Mouse (Mus musculus) neural tube, embryonic 14.5 days (tissue): ENCODE results near the gene Irf5. TPM values are rescaled to one million over a fixed set of nuclear protein-coding genes. Genes with fewer than 3 reads are reported as not detected.
"Not testable (repeated sequence)": the region's sequence is repeated elsewhere in the genome, so short reads cannot be mapped to it uniquely, and the experiment has no call there.

ENCODE experiments used
- ATAC-seq: fragments of 200-750 bp; cut with Nextera tagmentation; 2 replicates; pipeline ENCODE4 v1.8.0; 2017; ENCODE audit warnings: low read depth, mild to moderate bottlenecking, moderate TSS enrichment, moderate library complexity
- H3K27ac ChIP-seq: fragments of 300-500 bp; sonication (generic); 2 replicates; pipeline ENCODE4 v1.5.1; 2014; ENCODE audit warnings: low read depth, mild to moderate bottlenecking, control low read depth, low read length, moderate library complexity, mixed read lengths
- H3K27me3 ChIP-seq: fragments of 300-500 bp; sonication (generic); 2 replicates; pipeline ENCODE4 v1.6.1; 2014; ENCODE audit warnings: low read length; ENCODE audit not compliant: control insufficient read depth, insufficient read depth
- H3K36me3 ChIP-seq: fragments of 300-500 bp; sonication (generic); 2 replicates; pipeline ENCODE4 v1.6.1; 2014; ENCODE audit warnings: low read length, mixed read lengths; ENCODE audit not compliant: control insufficient read depth, insufficient read depth
- H3K4me1 ChIP-seq: fragments of 300-500 bp; sonication (generic); 2 replicates; pipeline ENCODE4 v1.6.1; 2014; ENCODE audit warnings: low read length; ENCODE audit not compliant: control insufficient read depth, insufficient read depth
- H3K4me2 ChIP-seq: fragments of 300-500 bp; sonication (generic); 2 replicates; pipeline ENCODE4 v1.6.1; 2014; ENCODE audit warnings: mild to moderate bottlenecking, low read depth, low read length, control low read depth
- H3K4me3 ChIP-seq: fragments of 300-500 bp; sonication (generic); 2 replicates; pipeline ENCODE4 v1.5.1; 2014; ENCODE audit warnings: low read depth, low read length, control low read depth, mixed read lengths
- H3K9ac ChIP-seq: fragments of 300-500 bp; sonication (generic); replicated peaks from 2 replicates; pipeline ENCODE4 v1.6.1; 2014; ENCODE audit warnings: low read depth, mild to moderate bottlenecking, control low read depth, low read length, mixed read lengths
- H3K9me3 ChIP-seq: fragments of 300-500 bp; sonication (generic); 2 replicates; pipeline ENCODE4 v1.6.1; 2016; ENCODE audit warnings: low read length; ENCODE audit not compliant: control insufficient read depth
- WGBS: fragments of 180-500 bp; shearing (Covaris S2); extraction: QIAGEN DNeasy Blood & Tissue Kit; methylation state at CpG from one replicate; pipeline ENCODE4 v1.1.7; 2014; 5-methylcytosine and 5-hydroxymethylcytosine counted together
- polyA plus RNA-seq: library from polyadenylated mRNA; unstranded; fragments of >200 nt; fragmentation: Nextera tagmentation; extraction: Ambion mirVana; gene quantifications from 2 replicates; pipeline ENCODE4 v1.2.1, GENCODE M21; 2014

Gene Irf5
- polyA plus RNA-seq, 1 experiment from 2014 or later = 0.95 TPM

DNA sequence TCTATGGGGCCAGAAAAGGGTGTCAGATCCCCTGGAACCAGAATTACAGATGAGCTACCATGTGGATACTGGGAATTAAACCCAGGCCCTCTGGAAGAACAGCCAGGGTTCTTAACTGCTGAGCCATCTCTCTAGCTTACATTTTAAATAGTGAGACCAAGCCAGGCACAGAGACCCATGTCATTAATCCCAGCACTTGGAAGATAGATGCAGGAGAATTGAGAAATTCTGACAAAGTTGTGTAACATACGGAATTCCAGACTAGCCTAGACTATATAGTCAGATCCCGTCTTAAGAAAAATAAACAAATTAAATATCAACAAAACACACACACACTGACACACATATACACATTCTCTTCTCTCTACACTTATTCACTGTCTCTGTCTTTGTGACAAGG, 26.1 kb downstream of the Irf5 start:
- H3K27me3 ChIP-seq = no peaks in the 10 kb centered on the region
- 95% methylated on average over 2 of the region's 2 CpGs for WGBS
- no peak overlapping the region for H3K27ac ChIP-seq
- H3K36me3 ChIP-seq = peaks cover 45% of the 10 kb centered on the region; the same call in 1 of the 2 replicates
- no peaks in the 10 kb centered on the region for H3K4me1 ChIP-seq
- H3K9ac ChIP-seq = no peak overlapping the region
- H3K4me2 ChIP-seq = no peak overlapping the region
- H3K4me3 ChIP-seq = no peak overlapping the region
- no peaks in the 10 kb centered on the region for H3K9me3 ChIP-seq
- ATAC-seq = no peak

DNA sequence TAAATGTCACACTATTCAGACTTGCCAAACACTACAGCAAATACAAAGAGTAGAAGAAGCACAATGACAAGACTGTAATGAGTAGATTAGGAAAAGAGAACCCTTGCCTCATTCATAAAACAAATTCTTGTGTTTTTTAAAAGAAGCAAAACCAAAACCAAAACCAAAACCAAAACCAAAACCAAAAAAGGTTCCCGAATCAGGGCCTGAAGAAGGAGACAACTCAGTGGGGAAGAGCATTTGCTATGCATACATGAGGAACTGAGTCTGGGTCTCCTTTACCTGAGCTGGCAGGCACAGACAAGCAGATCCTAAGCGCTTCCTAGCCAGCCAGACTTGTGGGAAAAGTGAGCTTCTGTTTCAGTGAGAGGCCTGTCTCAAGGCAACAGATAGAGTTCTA, 30.7 kb downstream of the Irf5 start:
- ATAC-seq = no peak
- no peaks in the 10 kb centered on the region for H3K9me3 ChIP-seq
- WGBS = 97% methylated on average over 2 of the region's 2 CpGs
- H3K27ac ChIP-seq = no peak overlapping the region
- no peaks in the 10 kb centered on the region for H3K4me1 ChIP-seq
- no peak overlapping the region for H3K4me3 ChIP-seq
- H3K36me3 ChIP-seq = peaks cover 51% of the 10 kb centered on the region
- no peak overlapping the region for H3K9ac ChIP-seq
- no peaks in the 10 kb centered on the region for H3K27me3 ChIP-seq
- H3K4me2 ChIP-seq = no peak overlapping the region

DNA sequence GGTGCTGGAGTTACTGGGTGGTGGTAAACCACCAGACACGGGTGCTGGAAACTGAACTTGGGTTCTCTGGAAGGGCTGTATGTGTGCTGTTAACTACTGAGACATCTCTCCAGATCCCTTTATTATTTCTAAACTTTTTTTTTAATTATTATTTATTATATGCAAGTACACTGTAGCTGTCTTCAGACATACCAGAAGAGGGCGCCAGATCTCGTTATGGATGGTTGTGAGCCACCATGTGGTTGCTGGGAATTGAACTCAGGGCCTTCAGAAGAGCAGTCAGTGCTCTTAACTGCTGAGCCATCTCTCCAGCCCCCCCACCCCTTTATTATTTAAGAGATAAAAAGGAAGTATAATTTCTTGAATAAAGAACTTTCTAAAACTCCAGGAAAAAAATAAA, 50.0 kb downstream of the Irf5 start:
- H3K9ac ChIP-seq, H3K4me3 ChIP-seq, H3K4me2 ChIP-seq, ATAC-seq, H3K9me3 ChIP-seq, H3K4me1 ChIP-seq, H3K27ac ChIP-seq, H3K27me3 ChIP-seq: not testable (repeated sequence)
- WGBS = 92% methylated on average over 3 of the region's 3 CpGs
- H3K36me3 ChIP-seq = peaks cover 27% of the 10 kb centered on the region

DNA sequence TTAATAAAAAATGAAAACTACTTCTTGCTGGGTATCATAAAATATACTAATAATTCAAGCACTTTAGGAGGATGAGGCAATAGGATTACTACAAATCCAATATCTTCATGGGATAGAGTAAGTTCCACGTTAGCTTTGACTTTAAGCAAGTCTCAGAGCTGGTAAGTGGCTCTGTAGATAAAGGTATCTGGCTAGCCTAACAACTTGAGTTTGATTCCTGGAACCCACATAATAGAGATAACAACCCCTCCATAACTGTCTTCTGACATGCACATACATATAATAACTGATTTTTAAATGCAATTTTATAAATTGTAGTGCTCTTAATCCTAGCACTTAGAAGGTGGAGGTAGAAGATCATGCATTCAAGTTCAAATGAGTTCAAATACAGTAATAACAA, 54.3 kb downstream of the Irf5 start:
- Histone ChIP-seq H3K4me2 (no peak overlapping the region), H3K9me3 (no peaks in the 10 kb centered on the region), H3K9ac (no peak overlapping the region), H3K4me3 (no peak overlapping the region), H3K27ac (no peak overlapping the region), H3K36me3 (peaks cover 38% of the 10 kb centered on the region), H3K27me3 (no peaks in the 10 kb centered on the region), H3K4me1 (no peaks in the 10 kb centered on the region)
- no peak for ATAC-seq
- 92% methylated on average over 1 of the region's 1 CpGs for WGBS

DNA sequence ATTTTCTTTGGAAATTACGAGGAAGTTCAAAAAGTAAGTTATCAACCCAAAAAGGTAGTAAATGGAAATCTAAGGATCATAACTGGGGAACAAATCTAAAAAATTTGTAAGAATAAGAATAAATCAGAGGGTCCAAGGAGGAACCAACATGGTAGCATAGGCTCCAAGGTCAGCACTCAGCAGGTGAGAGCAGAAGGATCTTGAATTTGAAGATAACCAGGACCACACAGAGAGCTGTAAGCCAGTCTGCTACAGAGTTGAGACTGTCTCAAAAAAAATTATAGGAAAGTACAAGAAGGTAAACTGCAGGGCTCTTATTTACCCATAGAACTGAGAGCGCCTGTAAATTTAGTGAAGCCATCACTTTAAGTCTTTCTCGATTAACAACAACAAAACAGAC, 54.8 kb downstream of the Irf5 start:
- no peak overlapping the region for H3K4me3 ChIP-seq
- H3K4me2 ChIP-seq = no peak overlapping the region
- no peak overlapping the region for H3K27ac ChIP-seq
- no peak overlapping the region for H3K9ac ChIP-seq
- 95% methylated on average over 3 of the region's 3 CpGs for WGBS
- H3K27me3 ChIP-seq = no peaks in the 10 kb centered on the region
- no peaks in the 10 kb centered on the region for H3K4me1 ChIP-seq
- peaks cover 41% of the 10 kb centered on the region for H3K36me3 ChIP-seq
- H3K9me3 ChIP-seq = no peaks in the 10 kb centered on the region
- ATAC-seq = no peak

Other genes with a start within 250 kb of the Irf5 start
- gene Fam71f2, start 247.0 kb upstream of the Irf5 start, polyA plus RNA-seq = 0.44 and 0.64 TPM in 2 replicates
- not detected in 2 replicates for gene Fam71f1, start 207.5 kb upstream of the Irf5 start, polyA plus RNA-seq
- gene Calu, start 178.6 kb upstream of the Irf5 start, polyA plus RNA-seq = 141 and 194 TPM in 2 replicates
- gene Opn1sw, start 138.2 kb upstream of the Irf5 start, polyA plus RNA-seq = 0.37 and 1.6 TPM in 2 replicates
- 55.7 and 69.1 TPM in 2 replicates for gene Ccdc136, start 130.3 kb upstream of the Irf5 start, polyA plus RNA-seq
- gene Flnc, start 93.4 kb upstream of the Irf5 start, polyA plus RNA-seq = 4.9 and 5.0 TPM in 2 replicates
- 281 and 350 TPM in 2 replicates for gene Atp6v1f, start 58.9 kb upstream of the Irf5 start, polyA plus RNA-seq
- 0.55 and 0.70 TPM in 2 replicates for gene Atp6v1fnb, start 55.2 kb upstream of the Irf5 start, polyA plus RNA-seq
- gene Kcp, start 18.7 kb upstream of the Irf5 start, polyA plus RNA-seq = 15.1 and 20.6 TPM in 2 replicates
- 83.1 and 104 TPM in 2 replicates for gene Tnpo3, start 83.3 kb downstream of the Irf5 start, polyA plus RNA-seq
- gene Tspan33, start 167.6 kb downstream of the Irf5 start, polyA plus RNA-seq = 5.6 and 7.2 TPM in 2 replicates
- 9.2 and 14.5 TPM in 2 replicates for gene Smo, start 208.9 kb downstream of the Irf5 start, polyA plus RNA-seq
- 27.3 and 28.9 TPM in 2 replicates for gene Ahcyl2, start 241.4 kb downstream of the Irf5 start, polyA plus RNA-seq